Mouse (Mus musculus) liver, adult 2 months (tissue): ENCODE data around the gene Mog.

Experiments used
- CTCF ChIP-seq: fragments of 200-500 bp; IDR thresholded peaks from 2 replicates; pipeline ENCODE4 v1.5.1; 2011; ENCODE audit warnings: low read depth, low read length, control low read depth
- POLR2A ChIP-seq: fragments of 200-500 bp; IDR thresholded peaks from 2 replicates; pipeline ENCODE4 v1.6.1; 2011; ENCODE audit warnings: low read length, control low read depth; ENCODE audit not compliant: insufficient read depth; ENCODE audit errors: extremely low read depth

- TF ChIP-seq POLR2A (no peak), CTCF (no peak)
These were observed 25.2 kb upstream of the Mog start for GRCm38 (mm10) chr17:37048383-37048782.
